Mouse (Mus musculus) left cerebral cortex, postnatal 10 days (tissue): ENCODE measurements around the gene Bysl. TPM values are rescaled to one million over a fixed set of nuclear protein-coding genes. Genes with fewer than 3 reads are reported as not detected.
A peak's percentile ranks its signal among the peaks of the same experiment; 100 is the strongest.

Experiments
- DNase-seq, 2 experiments: peaks; one replicate each; pipeline ENCODE4 v3.0.0; 2021 to 2022; ENCODE audit warnings: low spot score in 2 of 2, mixed read lengths in 1 of 2; ENCODE audit errors: extremely low spot score in 1 of 2
- intact Hi-C: fragments of 180-260 bp; cut with DNase I; formaldehyde crosslinking; loops from one replicate; pipeline ENCODE4 v1.15.1; 2025
- total RNA-seq, 2 experiments: library from RNA; stranded (reverse); gene quantifications; 2 replicates each; pipeline ENCODE4 v1.2.3; 2021

Gene Bysl
- total RNA-seq, 2 experiments from 2014 or later = 25.2 to 25.3 TPM

DNA sequence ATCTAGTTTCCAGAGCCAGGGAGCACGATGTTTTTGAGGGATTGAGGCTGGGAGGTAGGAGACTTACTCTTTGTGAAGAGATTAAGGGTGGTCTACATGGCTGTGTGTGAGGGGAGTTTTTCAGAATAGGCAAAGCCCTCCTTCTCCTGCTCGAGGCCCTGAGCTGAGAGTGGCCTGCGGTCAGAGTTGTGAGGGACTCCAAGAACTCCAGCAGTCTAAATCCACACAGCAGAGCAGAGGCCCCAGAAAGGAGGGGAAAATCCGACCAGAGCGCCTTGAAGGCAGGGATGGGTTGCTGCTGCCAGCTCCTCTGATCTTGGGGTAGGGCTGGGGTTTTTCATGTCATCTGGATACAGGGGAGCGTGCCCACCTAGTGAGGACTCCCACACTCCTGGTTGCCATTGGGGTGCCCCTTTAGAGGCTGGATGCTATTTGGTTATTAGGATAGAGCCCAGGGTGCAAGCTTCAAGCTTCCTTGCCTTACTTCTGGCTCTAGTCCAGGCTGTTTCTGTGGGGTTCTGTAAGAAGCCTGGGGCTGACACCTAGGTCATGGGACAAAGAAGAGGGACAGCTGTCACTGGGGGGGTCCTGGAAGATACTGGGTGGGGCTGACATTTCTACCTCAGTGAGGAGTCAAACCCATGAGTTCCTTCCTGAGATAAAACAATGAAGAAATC, 15.0 kb downstream of the Bysl start:
- intact Hi-C loops = no loop called here
- no peak for DNase-seq

DNA sequence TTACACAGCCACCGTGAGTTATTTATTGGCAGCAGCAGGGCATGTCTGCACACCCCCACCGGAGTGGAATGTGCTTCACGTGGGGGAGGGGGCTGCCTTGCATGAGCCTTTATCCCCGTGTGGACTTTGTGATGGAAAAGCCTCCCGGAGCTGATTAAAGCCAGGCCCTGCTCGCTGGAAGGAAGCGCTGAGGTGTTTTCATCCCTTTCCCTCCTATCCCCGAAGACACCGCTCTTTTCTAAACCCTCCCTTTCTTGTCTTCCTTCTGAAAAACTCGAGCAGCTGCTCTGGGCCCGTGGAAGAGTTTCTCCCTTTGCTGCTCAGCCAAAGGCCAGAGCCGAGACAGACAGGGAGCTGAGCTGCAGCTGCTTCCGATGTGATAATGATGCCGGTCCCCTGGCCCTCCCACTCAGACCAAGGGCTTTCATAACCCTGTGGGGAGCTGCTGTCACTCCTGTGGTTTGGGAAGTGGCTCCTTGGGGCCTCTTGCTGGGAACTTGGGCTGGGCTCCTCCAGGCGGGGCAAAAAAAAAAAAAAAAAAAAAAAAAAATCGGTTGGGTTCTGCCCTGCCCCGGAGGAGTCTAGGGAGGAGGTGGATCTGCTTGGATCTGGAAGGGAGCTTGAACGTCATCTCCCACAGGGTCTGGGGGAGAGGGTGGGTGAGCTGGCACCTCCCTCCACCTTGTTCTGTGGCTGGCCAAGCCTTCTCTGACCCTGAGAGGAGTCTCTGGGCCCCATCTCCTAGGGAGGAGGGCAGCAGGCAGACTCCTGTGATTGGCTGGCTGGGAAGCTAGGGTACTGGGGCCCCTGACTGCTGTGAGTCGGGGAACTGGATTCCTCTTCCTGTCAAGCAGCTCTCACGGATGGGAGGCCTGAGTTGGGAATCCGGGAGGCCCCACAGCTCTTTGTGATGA, 15.8 kb downstream of the Bysl start:
- intact Hi-C loops = loop anchor here (2.0 kb wide), 1 partner anchor 85 kb away; no protein-coding TSS in a partner anchor
- peak in 1 of 2 experiments; percentile 66 for DNase-seq

DNA sequence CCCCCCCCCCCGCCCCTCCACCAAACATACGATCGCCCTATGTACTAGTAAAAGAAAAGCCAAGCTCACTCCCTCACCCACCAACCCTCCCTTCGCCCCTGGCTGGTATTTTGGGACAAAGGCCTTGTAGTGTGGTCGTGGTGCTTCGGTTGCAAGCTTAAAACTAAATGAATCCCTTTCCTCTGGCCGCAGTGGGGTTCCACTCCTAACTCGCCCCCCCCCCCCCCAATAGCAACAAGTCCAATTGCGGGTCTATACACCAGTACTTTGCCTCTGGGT, 16.4 kb downstream of the Bysl start:
- intact Hi-C loops = loop anchor here (2.0 kb wide), 1 partner anchor 84 kb away; no protein-coding TSS in a partner anchor

DNA sequence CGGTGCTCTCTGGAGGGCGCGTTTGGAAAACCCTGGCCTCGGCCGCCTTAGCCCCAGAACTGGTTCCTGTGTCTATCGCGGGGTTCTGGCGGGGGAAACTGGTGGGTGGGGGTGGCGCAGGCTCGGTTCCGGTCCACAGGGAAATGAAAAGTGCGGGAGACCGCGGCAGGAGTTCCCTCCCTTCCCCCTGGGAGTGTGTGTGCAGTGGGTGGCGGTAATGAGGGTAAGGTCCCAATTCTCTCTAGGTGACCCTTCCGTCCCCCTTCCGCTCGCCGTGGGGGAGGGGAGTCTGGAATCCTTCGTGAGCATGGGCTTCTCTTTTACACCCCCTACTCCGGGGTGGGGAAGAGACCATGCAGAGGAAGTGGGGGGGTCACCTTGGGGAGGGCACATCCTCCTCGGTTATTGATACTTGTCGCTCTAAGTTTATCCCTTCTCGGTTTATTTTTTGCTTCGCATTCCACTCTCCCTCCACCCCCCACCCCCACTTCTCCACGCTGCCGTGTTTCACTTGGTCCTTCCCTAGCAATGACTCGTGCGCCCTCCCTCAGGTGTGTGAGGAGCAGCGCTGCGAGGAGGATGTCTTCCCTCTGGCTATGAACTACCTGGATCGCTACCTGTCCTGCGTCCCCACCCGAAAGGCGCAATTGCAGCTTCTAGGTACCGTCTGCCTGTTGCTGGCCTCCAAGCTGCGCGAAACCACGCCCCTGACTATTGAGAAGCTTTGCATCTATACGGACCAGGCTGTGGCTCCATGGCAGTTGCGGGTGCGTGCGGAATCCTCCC, 16.9 kb downstream of the Bysl start:
- DNase-seq = peak in 1 of 2 experiments; percentile 60
- intact Hi-C loops = loop anchor here (2.0 kb wide), 1 partner anchor 84 kb away; no protein-coding TSS in a partner anchor

More for the DNA sequence above, 16.4 kb downstream of the Bysl start:
- no peak for DNase-seq

DNA sequence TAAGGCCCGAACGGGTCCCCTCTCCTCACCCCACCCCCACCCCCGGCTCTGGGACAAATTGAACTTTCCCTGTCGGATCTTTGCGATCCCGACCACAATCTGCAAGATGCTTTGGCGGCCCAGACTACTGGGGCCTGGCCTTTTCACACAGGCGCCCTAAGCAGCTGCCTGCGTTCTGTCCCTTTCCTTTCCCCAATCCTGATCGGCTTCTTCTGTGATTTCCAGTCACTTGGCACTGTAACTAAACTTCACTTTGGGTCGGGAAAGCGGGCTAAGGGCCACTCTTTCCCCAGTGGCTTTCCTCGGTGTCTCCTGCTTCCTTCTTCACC, 17.5 kb downstream of the Bysl start:
- intact Hi-C loops = loop anchor here (2.0 kb wide), 1 partner anchor 83 kb away; no protein-coding TSS in a partner anchor
- DNase-seq = no peak

- intact Hi-C loops = no loop called here
- DNase-seq = peak; percentile 84 to 98
These were observed 18.0 kb downstream of the Bysl start for GRCm38 (mm10) chr17:47593215-47593853.

DNA sequence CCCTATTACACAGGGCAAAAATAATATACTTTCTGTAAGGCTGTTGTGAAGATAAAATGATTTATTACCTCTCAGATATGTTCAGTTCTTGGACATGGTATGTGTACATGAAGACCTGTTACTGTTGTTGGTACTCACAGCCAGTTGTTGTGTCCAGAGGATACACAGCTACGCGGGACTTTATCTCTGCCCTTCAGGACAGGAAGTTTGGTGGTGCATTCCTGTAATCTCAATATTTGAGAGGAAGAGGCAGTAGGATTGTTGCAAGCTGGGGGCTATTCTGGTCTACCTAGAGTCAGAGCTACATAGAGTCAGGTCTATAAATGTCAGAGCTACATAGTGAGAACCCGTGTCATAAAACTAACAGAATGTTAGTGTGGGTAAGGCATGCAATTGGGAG, 20.2 kb downstream of the Bysl start:
- intact Hi-C loops = no loop called here
- DNase-seq = no peak

- intact Hi-C loops = no loop called here
- DNase-seq = no peak
These were observed 22.8 kb downstream of the Bysl start for GRCm38 (mm10) chr17:47588517-47588916.

DNA sequence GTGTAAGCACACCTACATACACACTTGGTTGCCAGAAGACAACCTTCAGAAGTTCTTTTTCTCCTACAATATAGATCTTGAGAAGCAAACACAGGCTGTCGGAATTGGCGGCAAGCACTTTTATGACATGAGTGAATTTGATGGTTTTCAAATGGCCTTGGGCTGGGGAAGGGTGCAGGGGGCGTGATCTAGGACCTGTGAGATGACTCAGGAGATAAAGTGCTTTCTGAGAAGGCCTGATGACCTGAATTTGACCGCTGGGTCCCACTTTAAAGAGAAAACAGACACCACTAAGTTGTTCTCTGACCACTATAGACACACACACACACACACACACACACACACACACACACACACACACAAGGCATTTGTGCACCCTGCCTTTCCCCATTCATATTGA, 30.3 kb downstream of the Bysl start:
- DNase-seq = no peak
- intact Hi-C loops = no loop called here

- intact Hi-C loops = no loop called here
- DNase-seq = no peak
These were observed 32.6 kb downstream of the Bysl start for GRCm38 (mm10) chr17:47578655-47579054.

DNA sequence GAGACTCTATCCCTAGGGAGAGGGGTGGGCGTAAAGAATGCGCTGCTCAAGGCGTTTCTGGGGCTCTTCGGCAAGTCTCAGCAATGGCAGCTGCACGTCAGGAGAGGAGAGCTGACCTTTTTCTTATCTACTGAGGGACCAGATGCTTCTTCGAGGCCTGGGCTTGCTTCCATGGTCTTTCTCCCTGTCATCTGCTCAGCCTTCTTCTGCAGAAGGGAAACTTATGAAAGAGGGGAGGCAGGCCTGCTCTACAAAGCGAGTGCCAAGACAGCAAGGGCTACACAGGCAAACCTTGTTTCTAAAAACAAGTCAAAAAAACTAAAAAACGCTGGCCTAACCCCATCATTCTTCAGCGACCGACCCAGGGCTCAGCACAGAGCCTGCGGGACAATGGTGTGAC, 36.5 kb downstream of the Bysl start:
- no peak for DNase-seq
- intact Hi-C loops = no loop called here

DNA sequence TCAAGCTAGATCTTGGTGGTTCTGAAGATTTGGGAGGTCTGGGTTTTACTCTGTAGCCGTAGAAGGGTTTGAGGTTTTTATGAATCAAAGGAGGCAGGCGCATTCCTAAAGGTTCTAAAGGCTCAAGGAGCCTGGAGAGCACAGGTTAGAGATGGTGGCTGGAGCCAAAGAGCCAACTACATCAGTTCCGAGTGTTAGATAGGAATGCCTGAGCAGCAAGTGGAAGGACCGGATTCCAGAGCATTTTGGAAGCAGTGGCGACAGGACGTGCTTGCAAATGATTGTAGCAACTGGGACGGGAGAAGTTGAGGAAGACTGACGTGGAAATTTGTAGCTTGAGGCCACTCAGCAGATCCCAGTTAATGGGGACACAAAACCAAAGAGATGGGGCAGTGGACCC, 37.3 kb downstream of the Bysl start:
- intact Hi-C loops = no loop called here

GRCm38 (mm10) chr17:47572436-47572835, 38.9 kb downstream of the Bysl start:
- no peak for DNase-seq
- intact Hi-C loops = no loop called here

More for the DNA sequence above, 37.3 kb downstream of the Bysl start:
- DNase-seq = no peak

- intact Hi-C loops = no loop called here
- DNase-seq = no peak
These were observed 39.7 kb downstream of the Bysl start for GRCm38 (mm10) chr17:47571621-47572020.

DNA sequence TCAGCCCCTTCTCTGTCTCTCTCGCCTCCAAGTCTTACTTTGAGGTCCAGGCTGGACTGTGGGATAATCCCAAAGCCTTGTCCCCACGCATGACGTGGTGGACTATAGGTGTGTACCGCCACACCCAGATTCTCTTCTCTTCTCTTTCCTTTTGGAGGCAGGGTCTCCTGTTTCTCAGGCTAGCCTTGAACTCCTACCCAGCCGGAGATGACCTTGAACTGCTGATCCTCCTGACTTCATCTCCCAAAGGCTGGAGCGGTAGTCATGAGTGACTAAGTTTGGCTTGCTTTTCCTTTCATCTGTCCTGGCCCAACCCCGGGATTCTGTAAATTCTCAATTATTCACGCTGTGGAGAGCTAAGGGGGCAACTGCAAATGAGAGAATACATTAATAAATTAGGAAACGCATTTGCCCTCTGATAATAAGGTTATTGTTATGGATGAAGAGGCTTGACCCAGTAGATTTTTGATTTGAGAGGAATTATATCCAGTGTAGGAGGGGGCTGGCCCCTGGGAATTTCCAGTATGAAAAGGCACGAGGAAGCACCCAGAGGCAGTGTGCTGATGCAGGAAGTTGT, 42.3 kb downstream of the Bysl start:
- intact Hi-C loops = no loop called here
- no peak for DNase-seq

DNA sequence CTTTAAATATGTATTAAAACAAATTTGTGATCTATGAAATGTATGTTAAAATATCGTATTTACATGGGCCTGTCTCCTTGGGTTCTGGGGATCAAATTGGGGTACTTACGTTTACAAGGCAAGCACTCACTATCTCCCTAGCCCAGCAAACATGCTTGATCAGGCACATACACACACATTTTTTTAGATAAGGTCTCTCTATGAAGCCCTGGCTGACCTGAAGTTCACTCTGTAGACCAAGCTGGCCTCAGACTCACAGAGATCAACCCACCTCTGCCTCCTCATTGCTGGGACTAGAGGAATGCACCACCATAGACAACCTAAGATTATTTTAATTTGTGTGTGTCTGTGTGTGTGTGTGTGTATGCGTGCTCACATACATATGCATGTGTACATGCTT, 42.9 kb downstream of the Bysl start:
- no peak for DNase-seq
- intact Hi-C loops = no loop called here

DNA sequence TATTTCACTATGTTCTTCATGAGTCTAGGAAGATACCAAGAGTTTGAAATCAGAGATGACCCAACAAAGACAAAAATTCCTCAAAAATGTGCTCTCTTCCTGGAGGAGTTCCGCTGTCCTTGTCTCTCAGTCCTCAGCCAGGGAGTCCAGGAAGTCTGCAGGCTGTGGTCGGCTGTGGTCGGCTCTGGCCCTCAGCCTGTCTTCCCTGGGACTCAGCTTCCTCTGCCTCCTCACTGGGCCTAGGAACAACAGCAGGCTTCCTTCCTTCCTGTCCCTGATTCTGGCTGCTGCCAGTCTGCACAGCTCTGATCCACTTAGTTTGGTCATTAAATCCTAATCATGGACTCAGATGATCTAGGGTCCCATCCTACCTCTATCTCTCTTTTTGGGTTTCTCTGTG, 44.0 kb downstream of the Bysl start:
- no peak for DNase-seq
- intact Hi-C loops = no loop called here

DNA sequence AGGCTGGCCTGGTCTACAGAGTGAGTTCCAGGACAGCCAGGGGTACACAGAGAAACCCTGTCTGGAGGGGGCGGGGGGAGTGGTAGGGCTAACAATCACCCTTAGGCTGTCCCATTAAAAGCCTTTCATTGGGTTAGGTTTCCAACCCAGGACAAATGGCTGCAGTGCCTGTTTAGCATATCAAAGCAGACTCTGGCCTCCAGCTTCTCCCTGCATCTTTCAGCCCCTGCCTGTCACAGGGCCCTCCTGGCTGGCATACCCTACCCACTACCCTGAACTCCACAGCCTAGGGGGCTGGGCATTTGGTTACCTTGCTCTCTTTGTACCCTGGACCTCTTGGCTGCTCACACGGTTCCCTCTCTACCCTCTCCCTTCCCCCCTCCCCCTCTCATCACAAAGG, 45.2 kb downstream of the Bysl start:
- intact Hi-C loops = no loop called here
- DNase-seq = no peak

DNA sequence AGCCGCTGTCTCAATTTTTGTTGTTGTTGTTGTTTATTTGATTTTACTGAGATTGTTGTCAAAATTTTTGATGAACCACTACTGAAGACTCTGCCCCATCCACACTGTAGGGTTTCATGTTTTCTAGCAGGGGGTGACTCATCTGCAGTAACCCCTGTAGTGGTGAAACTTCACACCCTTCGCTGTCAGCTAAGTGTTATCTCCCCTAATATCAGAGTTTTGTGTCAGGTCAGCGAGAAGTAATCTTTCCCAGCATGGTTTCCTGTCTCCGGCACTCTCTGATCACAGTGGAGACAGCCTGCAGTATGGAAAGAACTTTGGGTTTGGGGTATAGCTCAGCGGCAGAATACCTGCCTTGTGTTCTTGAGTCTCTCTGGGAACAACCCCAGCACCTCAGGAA, 46.7 kb downstream of the Bysl start:
- intact Hi-C loops = no loop called here
- DNase-seq = no peak
